Mouse (Mus musculus): ENCODE measurements around the gene Rad1.

GRCm38 (mm10) chr15:10499593-10499992, 13.8 kb downstream of the Rad1 start:
- no peak for TF ChIP-seq MAFK (IDR thresholded peaks at IDR 0.05; ENCODE audit: borderline replicate concordance, low read depth, low read length)
- TF ChIP-seq POLR2A (IDR thresholded peaks at IDR 0.05; ENCODE audit: control insufficient read depth in 1 of 2, insufficient read depth in 1 of 2, low read depth in 1 of 2, low read length in 2 of 2, poor library complexity in 1 of 2): no peak
- no peak for TF ChIP-seq CTCF (IDR thresholded peaks at IDR 0.05 in 2 of 3, conservative IDR thresholded peaks at IDR 0.05 in 1 of 3; ENCODE audit: control insufficient read depth in 1 of 3, insufficient read depth in 1 of 3, low read depth in 2 of 3, low read length in 3 of 3, poor library complexity in 1 of 3, severe bottlenecking in 1 of 3)
- no peak for TF ChIP-seq HCFC1 (IDR thresholded peaks at IDR 0.05; ENCODE audit: low read depth, low read length)

Measured in MEL (cell line).